Mouse (Mus musculus) neural tube, embryonic 15.5 days (tissue): ENCODE results near the gene Manf. TPM values are rescaled to one million over a fixed set of nuclear protein-coding genes. Genes with fewer than 3 reads are reported as not detected.

ENCODE experiments used
- ATAC-seq: fragments of 200-750 bp; cut with Nextera tagmentation; 2 replicates; pipeline ENCODE4 v1.8.0; 2017; ENCODE audit warnings: mild to moderate bottlenecking, moderate TSS enrichment, moderate library complexity; ENCODE audit not compliant: low FRiP score
- H3K27ac ChIP-seq: fragments of 300-500 bp; sonication (generic); replicated peaks from 2 replicates; pipeline ENCODE4 v1.5.1; 2015; ENCODE audit warnings: mild to moderate bottlenecking, inconsistent platforms
- H3K27me3 ChIP-seq: fragments of 300-500 bp; sonication (generic); replicated peaks from 2 replicates; pipeline ENCODE4 v1.6.1; 2015; ENCODE audit warnings: inconsistent platforms
- H3K36me3 ChIP-seq: fragments of 300-500 bp; sonication (generic); 2 replicates; pipeline ENCODE4 v1.6.1; 2015; ENCODE audit warnings: inconsistent platforms
- H3K4me1 ChIP-seq: fragments of 300-500 bp; sonication (generic); 2 replicates; pipeline ENCODE4 v1.6.1; 2015; ENCODE audit warnings: inconsistent platforms
- H3K4me2 ChIP-seq: fragments of 300-500 bp; sonication (generic); 2 replicates; pipeline ENCODE4 v1.6.1; 2015; ENCODE audit warnings: inconsistent platforms, mild to moderate bottlenecking, moderate library complexity
- H3K4me3 ChIP-seq: fragments of 300-500 bp; sonication (generic); replicated peaks from 2 replicates; pipeline ENCODE4 v1.5.1; 2015; ENCODE audit warnings: mild to moderate bottlenecking, inconsistent platforms
- H3K9ac ChIP-seq: fragments of 300-500 bp; sonication (generic); replicated peaks from 2 replicates; pipeline ENCODE4 v1.6.1; 2015; ENCODE audit warnings: mild to moderate bottlenecking, inconsistent platforms
- H3K9me3 ChIP-seq: fragments of 300-500 bp; sonication (generic); replicated peaks from 2 replicates; pipeline ENCODE4 v1.6.1; 2016; ENCODE audit warnings: inconsistent platforms
- WGBS: fragments of 180-500 bp; shearing (Covaris S2); methylation state at CpG from one replicate; pipeline ENCODE4 v1.1.7; 2015; ENCODE audit warnings: mixed read lengths; 5-methylcytosine and 5-hydroxymethylcytosine counted together
- polyA plus RNA-seq: library from polyadenylated mRNA; unstranded; fragments of >200 nt; fragmentation: Nextera tagmentation; extraction: Ambion mirVana; gene quantifications from 2 replicates; pipeline ENCODE4 v1.2.1, GENCODE M21; 2015

Gene Manf
- polyA plus RNA-seq, 1 experiment from 2014 or later = 192 TPM

- Histone ChIP-seq H3K36me3 (peaks cover 47% of the 10 kb centered on the region), H3K4me2 (peak overlapping the region; percentile 89), H3K9ac (0 out of 2 replicates have a peak overlapping the region, but pooled peaks have one; percentile 1), H3K9me3 (no peaks in the 10 kb centered on the region), H3K27ac (no peak overlapping the region), H3K4me1 (peaks cover 59% of the 10 kb centered on the region), H3K27me3 (no peaks in the 10 kb centered on the region), H3K4me3 (peak overlapping the region; percentile 2; the same call in 1 of the 2 replicates)
- ATAC-seq = no peak
- WGBS = 79% methylated on average over 3 of the region's 3 CpGs
These were observed 8.7 kb downstream of the Manf start for GRCm38 (mm10) chr9:106883085-106883484.

GRCm38 (mm10) chr9:106882176-106882575, 9.6 kb downstream of the Manf start:
- Histone ChIP-seq H3K9me3 (no peaks in the 10 kb centered on the region), H3K4me2 (0 out of 2 replicates have a peak overlapping the region, but pooled peaks have one; percentile 5), H3K36me3 (peaks cover 48% of the 10 kb centered on the region), H3K27me3 (no peaks in the 10 kb centered on the region), H3K9ac (no peak overlapping the region), H3K4me1 (peaks cover 50% of the 10 kb centered on the region), H3K4me3 (no peak overlapping the region), H3K27ac (no peak overlapping the region)
- 48% methylated on average over 4 of the region's 4 CpGs for WGBS
- ATAC-seq = no peak

GRCm38 (mm10) chr9:106881071-106881755, 10.6 kb downstream of the Manf start:
- Histone ChIP-seq H3K9me3 (no peaks in the 10 kb centered on the region), H3K27ac (no peak overlapping the region), H3K4me2 (no peak overlapping the region; the same call in 1 of the 2 replicates), H3K4me3 (no peak overlapping the region), H3K27me3 (no peaks in the 10 kb centered on the region), H3K4me1 (peaks cover 50% of the 10 kb centered on the region), H3K36me3 (peaks cover 54% of the 10 kb centered on the region), H3K9ac (0 out of 2 replicates have a peak overlapping the region, but pooled peaks have one; percentile 2)
- WGBS = 66% methylated on average over 4 of the region's 4 CpGs
- no peak for ATAC-seq

GRCm38 (mm10) chr9:106879471-106879870, 12.3 kb downstream of the Manf start:
- Histone ChIP-seq H3K9me3 (no peaks in the 10 kb centered on the region), H3K36me3 (peaks cover 66% of the 10 kb centered on the region), H3K27me3 (no peaks in the 10 kb centered on the region), H3K4me3 (no peak overlapping the region), H3K4me2 (no peak overlapping the region), H3K27ac (0 out of 2 replicates have a peak overlapping the region, but pooled peaks have one; percentile 37), H3K9ac (no peak overlapping the region), H3K4me1 (peaks cover 34% of the 10 kb centered on the region)
- no peak for ATAC-seq
- 66% methylated on average over 4 of the region's 4 CpGs for WGBS

- Histone ChIP-seq H3K27ac (no peak overlapping the region), H3K9me3 (no peaks in the 10 kb centered on the region), H3K4me1 (peaks cover 7% of the 10 kb centered on the region), H3K4me2 (no peak overlapping the region), H3K27me3 (no peaks in the 10 kb centered on the region), H3K9ac (no peak overlapping the region), H3K4me3 (no peak overlapping the region), H3K36me3 (peaks cover 61% of the 10 kb centered on the region)
- WGBS = 85% methylated on average over 3 of the region's 3 CpGs
- ATAC-seq = no peak
These were observed 15.1 kb downstream of the Manf start for GRCm38 (mm10) chr9:106876666-106877065.

- Histone ChIP-seq H3K9ac (no peak overlapping the region), H3K4me3 (no peak overlapping the region), H3K4me2 (no peak overlapping the region), H3K9me3 (no peaks in the 10 kb centered on the region), H3K36me3 (peaks cover 51% of the 10 kb centered on the region), H3K27me3 (no peaks in the 10 kb centered on the region), H3K27ac (no peak overlapping the region), H3K4me1 (no peaks in the 10 kb centered on the region)
- 89% methylated on average over 5 of the region's 5 CpGs for WGBS
- no peak for ATAC-seq
These were observed 17.6 kb downstream of the Manf start for GRCm38 (mm10) chr9:106874216-106874615.

GRCm38 (mm10) chr9:106858036-106858435, 33.7 kb downstream of the Manf start:
- Histone ChIP-seq H3K27me3 (no peaks in the 10 kb centered on the region), H3K4me1 (no peaks in the 10 kb centered on the region), H3K9ac (no peak overlapping the region), H3K36me3 (peaks cover 72% of the 10 kb centered on the region), H3K4me2 (no peak overlapping the region), H3K27ac (no peak overlapping the region), H3K4me3 (no peak overlapping the region), H3K9me3 (no peaks in the 10 kb centered on the region)
- WGBS = 90% methylated on average over 11 of the region's 11 CpGs
- ATAC-seq = no peak

GRCm38 (mm10) chr9:106856664-106857063, 35.1 kb downstream of the Manf start:
- 90% methylated on average over 3 of the region's 3 CpGs for WGBS

GRCm38 (mm10) chr9:106842800-106843199, 49.0 kb downstream of the Manf start:
- Histone ChIP-seq H3K9ac (no peak overlapping the region), H3K9me3 (no peaks in the 10 kb centered on the region), H3K4me2 (no peak overlapping the region), H3K36me3 (peaks cover 61% of the 10 kb centered on the region), H3K4me3 (no peak overlapping the region), H3K27me3 (no peaks in the 10 kb centered on the region), H3K4me1 (no peaks in the 10 kb centered on the region), H3K27ac (no peak overlapping the region)
- ATAC-seq = no peak
- 94% methylated on average over 6 of the region's 6 CpGs for WGBS

More at GRCm38 (mm10) chr9:106856664-106857063, 35.1 kb downstream of the Manf start:
- H3K27ac ChIP-seq = no peak overlapping the region
- H3K9me3 ChIP-seq = no peaks in the 10 kb centered on the region
- H3K4me1 ChIP-seq = no peaks in the 10 kb centered on the region
- H3K36me3 ChIP-seq = peaks cover 70% of the 10 kb centered on the region
- ATAC-seq = no peak
- no peak overlapping the region for H3K9ac ChIP-seq
- no peaks in the 10 kb centered on the region for H3K27me3 ChIP-seq
- H3K4me2 ChIP-seq = no peak overlapping the region
- H3K4me3 ChIP-seq = no peak overlapping the region

GRCm38 (mm10) chr9:106840569-106840968, 51.2 kb downstream of the Manf start:
- no peak for ATAC-seq
- H3K27ac ChIP-seq = no peak overlapping the region
- peaks cover 61% of the 10 kb centered on the region for H3K36me3 ChIP-seq
- H3K4me3 ChIP-seq = no peak overlapping the region
- H3K27me3 ChIP-seq = no peaks in the 10 kb centered on the region
- H3K4me2 ChIP-seq = no peak overlapping the region
- no peak overlapping the region for H3K9ac ChIP-seq
- no peaks in the 10 kb centered on the region for H3K9me3 ChIP-seq
- no peaks in the 10 kb centered on the region for H3K4me1 ChIP-seq
- WGBS = 91% methylated on average over 1 of the region's 1 CpGs

GRCm38 (mm10) chr9:106822381-106823104, 69.2 kb downstream of the Manf start:
- Histone ChIP-seq H3K27me3 (no peaks in the 10 kb centered on the region), H3K4me3 (peak overlapping the region; percentile 96), H3K4me2 (peak overlapping the region; percentile 96), H3K36me3 (no peaks in the 10 kb centered on the region), H3K27ac (peak overlapping the region; percentile 93), H3K4me1 (peaks cover 15% of the 10 kb centered on the region), H3K9ac (peak overlapping the region; percentile 80), H3K9me3 (no peaks in the 10 kb centered on the region)
- 3% methylated on average over 29 of the region's 32 CpGs for whole genome bisulfite sequencing
- peak; percentile 75 for ATAC-seq
